Mouse (Mus musculus): ENCODE results near the gene Ccl26. TPM values are rescaled to one million over a fixed set of nuclear protein-coding genes. Genes with fewer than 3 reads are reported as not detected.

The Ccl26 gene
- polyA plus RNA-seq, 1 experiment from 2014 or later: not detected

GRCm38 (mm10) chr5:135517348-135517883 is 46.0 kb downstream of the Ccl26 start:
- H3K9ac ChIP-seq: no peak overlapping the region
- no peak overlapping the region for H3K27ac ChIP-seq
- DNase-seq: no peak
- H3K4me1 ChIP-seq (replicated peaks): no peaks in the 10 kb centered on the region
- no peaks in the 10 kb centered on the region for H3K27me3 ChIP-seq
- H3K4me3 ChIP-seq (replicated peaks): no peak overlapping the region
- no peak overlapping the region for H3K4me2 ChIP-seq
- ATAC-seq (ENCODE audit: low read depth): no peak
- H3K36me3 ChIP-seq: no peaks in the 10 kb centered on the region
- 75% methylated on average over 5 of the region's 5 CpGs for WGBS (ENCODE audit: insufficient replicate concordance)
- H3K9me3 ChIP-seq (replicated peaks): 0 out of 2 replicates have a peak, but pooled peaks cover 2% of the 10 kb centered on the region

- no peak overlapping the region for H3K4me2 ChIP-seq
Measured at GRCm38 (mm10) chr5:135513131-135513530, 50.2 kb downstream of the Ccl26 start.

GRCm38 (mm10) chr5:135511105-135511504 is 52.3 kb downstream of the Ccl26 start:
- no peak overlapping the region for H3K27ac ChIP-seq
- WGBS (ENCODE audit: insufficient replicate concordance): 47% methylated on average over 5 of the region's 5 CpGs
- no peak overlapping the region for H3K9ac ChIP-seq
- no peaks in the 10 kb centered on the region for H3K4me1 ChIP-seq (replicated peaks)
- no peaks in the 10 kb centered on the region for H3K27me3 ChIP-seq
- no peaks in the 10 kb centered on the region for H3K36me3 ChIP-seq
- no peak for ATAC-seq (ENCODE audit: low read depth)
- no peaks in the 10 kb centered on the region for H3K9me3 ChIP-seq (replicated peaks)
- H3K4me2 ChIP-seq: no peak overlapping the region
- H3K4me3 ChIP-seq (replicated peaks): no peak overlapping the region
- DNase-seq: no peak

More at GRCm38 (mm10) chr5:135513131-135513530, 50.2 kb downstream of the Ccl26 start:
- Histone ChIP-seq H3K27ac (no peak overlapping the region), H3K27me3 (no peaks in the 10 kb centered on the region), H3K9ac (no peak overlapping the region), H3K9me3 (replicated peaks) (0 out of 2 replicates have a peak, but pooled peaks cover 2% of the 10 kb centered on the region), H3K4me3 (replicated peaks) (no peak overlapping the region), H3K4me1 (replicated peaks) (no peaks in the 10 kb centered on the region), H3K36me3 (no peaks in the 10 kb centered on the region)
- 56% methylated on average over 4 of the region's 4 CpGs for WGBS (ENCODE audit: insufficient replicate concordance)
- DNase-seq: no peak
- no peak for ATAC-seq (ENCODE audit: low read depth)

Other genes starting within 250 kb of the Ccl26 start
- gene Fkbp6, start 213.5 kb downstream of the Ccl26 start, polyA plus RNA-seq (2015; fragmentation: Nextera tagmentation; extraction: Ambion mirVana): not detected in 2 replicates
- gene Trim50, start 210.3 kb downstream of the Ccl26 start, polyA plus RNA-seq (2015; fragmentation: Nextera tagmentation; extraction: Ambion mirVana): not detected in 2 replicates
- gene Nsun5, start 193.6 kb downstream of the Ccl26 start, polyA plus RNA-seq (2015; fragmentation: Nextera tagmentation; extraction: Ambion mirVana): 24.9 and 25.3 TPM in 2 replicates
- gene Pom121, start 169.0 kb downstream of the Ccl26 start, polyA plus RNA-seq (2015; fragmentation: Nextera tagmentation; extraction: Ambion mirVana): 6.4 and 6.7 TPM in 2 replicates
- 3.4 and 4.6 TPM in 2 replicates for gene Hip1, start 18.4 kb downstream of the Ccl26 start, polyA plus RNA-seq (2015; fragmentation: Nextera tagmentation; extraction: Ambion mirVana)
- gene Ccl24, start 9.5 kb upstream of the Ccl26 start, polyA plus RNA-seq (2015; fragmentation: Nextera tagmentation; extraction: Ambion mirVana): 15.0 and 15.7 TPM in 2 replicates
- 11.4 and 12.2 TPM in 2 replicates for gene Rhbdd2, start 69.0 kb upstream of the Ccl26 start, polyA plus RNA-seq (2015; fragmentation: Nextera tagmentation; extraction: Ambion mirVana)
- gene Por, start 106.5 kb upstream of the Ccl26 start, polyA plus RNA-seq (2015; fragmentation: Nextera tagmentation; extraction: Ambion mirVana): 26.7 and 31.2 TPM in 2 replicates
- gene Tmem120a, start 180.9 kb upstream of the Ccl26 start, polyA plus RNA-seq (2015; fragmentation: Nextera tagmentation; extraction: Ambion mirVana): 17.3 and 17.8 TPM in 2 replicates
- not detected in 2 replicates for gene Styxl1, start 214.8 kb upstream of the Ccl26 start, polyA plus RNA-seq (2015; fragmentation: Nextera tagmentation; extraction: Ambion mirVana)
- 416 and 419 TPM in 2 replicates for gene Mdh2, start 214.9 kb upstream of the Ccl26 start, polyA plus RNA-seq (2015; fragmentation: Nextera tagmentation; extraction: Ambion mirVana)
- 0.07 TPM in 1 of 2 replicates, not detected in the other for gene Srrm3, start 243.3 kb upstream of the Ccl26 start, polyA plus RNA-seq (2015; fragmentation: Nextera tagmentation; extraction: Ambion mirVana)

Measured in liver, embryonic 13.5 days (tissue).